8 mouse cellular contexts compared by ENCODE assay signal in the genomic region with DNA sequence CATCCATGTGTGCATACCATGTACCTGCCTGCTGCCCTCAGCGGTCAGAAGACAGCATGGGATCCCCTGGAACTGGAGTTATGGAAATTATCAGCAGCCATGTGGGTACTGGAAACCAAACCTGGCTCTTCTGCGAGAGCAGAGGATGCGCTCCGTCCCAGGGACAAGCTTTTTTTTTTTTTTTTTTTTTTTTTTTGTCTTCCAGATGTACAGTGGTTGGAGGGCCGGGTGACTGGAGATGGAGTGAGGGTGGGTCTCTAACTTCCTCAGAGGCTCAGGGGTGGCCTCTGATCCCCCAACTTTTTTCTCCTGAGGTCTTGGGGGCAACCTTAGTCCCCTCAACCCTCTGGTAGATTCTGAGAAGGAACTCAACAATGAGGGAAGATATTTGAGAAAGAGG. TPM values are rescaled to one million over a fixed set of nuclear protein-coding genes. Genes with fewer than 3 reads are reported as not detected.
DNase-seq lines count a peak whose midpoint lies in the region; ATAC-seq and TF ChIP-seq lines count a peak whose summit lies in the region.

No protein-coding gene starts in this region.

- no peaks in the 10 kb centered on the region for H3K27me3 ChIP-seq in lung, postnatal 0 days (replicated peaks; ENCODE audit: insufficient read depth, low read length)
- no peaks in the 10 kb centered on the region for H3K27me3 ChIP-seq in limb, embryonic 13.5 days

- no peak for ATAC-seq in cerebellum, adult (ENCODE audit: insufficient number of reproducible peaks, low FRiP score, low TSS enrichment)
- ATAC-seq in lung, postnatal 0 days = no peak
- no peak for ATAC-seq in limb, embryonic 13.5 days (ENCODE audit: low FRiP score, low read depth)

- TF ChIP-seq CTCF in lung, postnatal 0 days (IDR thresholded peaks at IDR 0.05) = no peak

- H3K9me3 ChIP-seq in lung, postnatal 0 days (ENCODE audit: low read length) = no peaks in the 10 kb centered on the region
- H3K9me3 ChIP-seq in limb, embryonic 13.5 days = no peaks in the 10 kb centered on the region

- H3K27ac ChIP-seq in lung, postnatal 0 days (ENCODE audit: low read length) = peak overlapping the region; percentile 78; the same call in 1 of the 2 replicates
- H3K27ac ChIP-seq in limb, embryonic 13.5 days = no peak overlapping the region

- no peak for TF ChIP-seq EP300 in lung, postnatal 0 days (IDR thresholded peaks at IDR 0.05)

- H3K4me1 ChIP-seq in lung, postnatal 0 days (ENCODE audit: insufficient read depth, low read depth, low read length) = peaks cover 37% of the 10 kb centered on the region
- peaks cover 51% of the 10 kb centered on the region for H3K4me1 ChIP-seq in limb, embryonic 13.5 days

- H3K9ac ChIP-seq in lung, postnatal 0 days (replicated peaks; ENCODE audit: low read depth) = no peak overlapping the region
- no peak overlapping the region for H3K9ac ChIP-seq in limb, embryonic 13.5 days

- H3K4me2 ChIP-seq in lung, postnatal 0 days (replicated peaks; ENCODE audit: low read depth, low read length) = peak overlapping the region; percentile 53; the same call in 1 of the 2 replicates
- H3K4me2 ChIP-seq in limb, embryonic 13.5 days (replicated peaks) = peak overlapping the region; percentile 53

- no peaks in the 10 kb centered on the region for H3K36me3 ChIP-seq in lung, postnatal 0 days (ENCODE audit: insufficient read depth, low read length)
- peaks cover 6% of the 10 kb centered on the region; the same call in 1 of the 2 replicates for H3K36me3 ChIP-seq in limb, embryonic 13.5 days

- WGBS in lung, postnatal 0 days = 79% methylated on average over 5 of the region's 5 CpGs
- WGBS in limb, embryonic 13.5 days = 76% methylated on average over 5 of the region's 5 CpGs

- H3K4me3 ChIP-seq in lung, postnatal 0 days (ENCODE audit: low read depth, low read length) = no peak overlapping the region
- H3K4me3 ChIP-seq in limb, embryonic 13.5 days = 0 out of 2 replicates have a peak overlapping the region, but pooled peaks have one; percentile 27

- DNase-seq in cerebellum, adult 9-10 months = peak; percentile 28
- DNase-seq in lung, postnatal 0 days (ENCODE audit: low spot score) = no peak
- DNase-seq in lung, postnatal 36 days = no peak
- peak; percentile 35 for DNase-seq in testis, postnatal 10 days (ENCODE audit: low spot score)
- DNase-seq in cerebellum, adult 9-11 months = no peak
- DNase-seq in frontal cortex, postnatal 10 days (ENCODE audit: low spot score in 2 of 2) = no peak

RNA-seq across cellular contexts. Expression of gene Bcar1, which starts 1.5 kb away (rescaled TPM):
- polyA plus RNA-seq in lung, postnatal 0 days (2015; fragmentation: Nextera tagmentation; extraction: Ambion mirVana) = 29.3 and 34.2 TPM in 2 replicates
- polyA plus RNA-seq in limb, embryonic 13.5 days (2015; fragmentation: Nextera tagmentation; extraction: Ambion mirVana) = 41.7 and 41.8 TPM in 2 replicates

RNA-seq across cellular contexts. Expression of gene Ctrb1, which starts 54.3 kb away (rescaled TPM):
- not detected in 2 replicates for polyA plus RNA-seq in lung, postnatal 0 days (2015; fragmentation: Nextera tagmentation; extraction: Ambion mirVana)
- 0.89 and 3.1 TPM in 2 replicates for polyA plus RNA-seq in limb, embryonic 13.5 days (2015; fragmentation: Nextera tagmentation; extraction: Ambion mirVana)

Comparison
In these comparisons a context has a peak if more than half of its experiments do, and no peak if none do; other contexts are left out.
1. DNase-seq: peak in cerebellum, adult 9-10 months (single experiment) and testis, postnatal 10 days (single experiment); none in lung, postnatal 0 days (single experiment), lung, postnatal 36 days (single experiment), cerebellum, adult 9-11 months (single experiment) and frontal cortex, postnatal 10 days (0 of 2).